Mouse (Mus musculus) cortical plate, adult 2 months (tissue): ENCODE results near the gene Card9. TPM values are rescaled to one million over a fixed set of nuclear protein-coding genes. Genes with fewer than 3 reads are reported as not detected.

ENCODE experiments used
- H3K27ac ChIP-seq: fragments of 200-500 bp; 2 replicates; pipeline ENCODE4 v1.5.1; 2012; ENCODE audit warnings: low read length, control low read depth, inconsistent platforms; ENCODE audit not compliant: insufficient read depth
- H3K4me1 ChIP-seq: fragments of 200-500 bp; 2 replicates; pipeline ENCODE4 v1.6.1; 2011; ENCODE audit warnings: low read length; ENCODE audit not compliant: control insufficient read depth, insufficient read depth
- H3K4me3 ChIP-seq: fragments of 200-500 bp; 2 replicates; pipeline ENCODE4 v1.5.1; 2011; ENCODE audit warnings: mild to moderate bottlenecking, low read length, control low read depth; ENCODE audit not compliant: insufficient read depth
- CTCF ChIP-seq: fragments of 200-500 bp; IDR thresholded peaks from 2 replicates; pipeline ENCODE4 v1.5.1; 2011; ENCODE audit warnings: mild to moderate bottlenecking, control low read depth, low read length; ENCODE audit not compliant: insufficient read depth; ENCODE audit errors: extremely low read depth
- POLR2A ChIP-seq: fragments of 200-500 bp; IDR thresholded peaks from 2 replicates; pipeline ENCODE4 v1.6.1; 2011; ENCODE audit warnings: mild to moderate bottlenecking, low read length, control low read depth; ENCODE audit not compliant: insufficient read depth; ENCODE audit errors: extremely low read depth
- polyA plus RNA-seq: library from polyadenylated mRNA; depleted of rRNA; stranded (reverse); fragments of >200 nt; gene quantifications from 2 replicates; pipeline ENCODE4 v1.2.3, GENCODE M21; 2012

Card9 gene
- polyA plus RNA-seq, 1 experiment = 5.3 TPM

GRCm38 (mm10) chr2:26319109-26319508, 41.6 kb downstream of the Card9 start:
- Histone ChIP-seq H3K27ac (no peak overlapping the region), H3K4me3 (no peak overlapping the region), H3K4me1 (peaks cover 7% of the 10 kb centered on the region)
- no peak for TF ChIP-seq POLR2A
- no peak for TF ChIP-seq CTCF

- TF ChIP-seq POLR2A (no peak), CTCF (no peak)
- Histone ChIP-seq H3K27ac (no peak overlapping the region), H3K4me1 (peaks cover 7% of the 10 kb centered on the region), H3K4me3 (no peak overlapping the region)
Measured at GRCm38 (mm10) chr2:26317991-26318672, 42.6 kb downstream of the Card9 start.

GRCm38 (mm10) chr2:26317371-26317770, 43.3 kb downstream of the Card9 start:
- Histone ChIP-seq H3K4me3 (no peak overlapping the region), H3K4me1 (peaks cover 7% of the 10 kb centered on the region), H3K27ac (no peak overlapping the region)
- TF ChIP-seq POLR2A (no peak), CTCF (no peak)

GRCm38 (mm10) chr2:26316576-26317246, 44.0 kb downstream of the Card9 start:
- TF ChIP-seq CTCF (no peak), POLR2A (no peak)
- Histone ChIP-seq H3K27ac (no peak overlapping the region), H3K4me1 (peaks cover 7% of the 10 kb centered on the region), H3K4me3 (peak overlapping the region; percentile 80)

- TF ChIP-seq CTCF = no peak
- no peak for TF ChIP-seq POLR2A
- peaks cover 7% of the 10 kb centered on the region for H3K4me1 ChIP-seq
Measured at GRCm38 (mm10) chr2:26315925-26316311, 44.8 kb downstream of the Card9 start.

GRCm38 (mm10) chr2:26315072-26315924, 45.4 kb downstream of the Card9 start, which contains the start of gene Gpsm1:
Gene Gpsm1, plus strand, starts transcription at chr2:26315515.
- H3K27ac ChIP-seq = peak within 1 kb of the TSS; percentile 48
- peak within 1 kb of the TSS; percentile 80 for H3K4me3 ChIP-seq
- TF ChIP-seq POLR2A (0 out of 2 replicates have a peak, but pooled peaks have one; percentile 49), CTCF (no peak)
- peaks cover 7% of the 10 kb centered on the region for H3K4me1 ChIP-seq

More at GRCm38 (mm10) chr2:26315925-26316311, 44.8 kb downstream of the Card9 start:
- peak overlapping the region; percentile 48 for H3K27ac ChIP-seq
- peak overlapping the region; percentile 80 for H3K4me3 ChIP-seq

GRCm38 (mm10) chr2:26314281-26315071, 46.2 kb downstream of the Card9 start:
- no peak overlapping the region; the same call in 1 of the 2 replicates for H3K4me3 ChIP-seq
- no peak overlapping the region for H3K27ac ChIP-seq
- no peak for TF ChIP-seq CTCF
- peaks cover 7% of the 10 kb centered on the region for H3K4me1 ChIP-seq

- TF ChIP-seq POLR2A (no peak), CTCF (no peak)
- Histone ChIP-seq H3K27ac (no peak overlapping the region), H3K4me1 (peaks cover 4% of the 10 kb centered on the region), H3K4me3 (no peak overlapping the region)
Measured at GRCm38 (mm10) chr2:26313394-26313793, 47.3 kb downstream of the Card9 start.

GRCm38 (mm10) chr2:26312812-26313211, 47.9 kb downstream of the Card9 start:
- H3K4me3 ChIP-seq = no peak overlapping the region
- H3K4me1 ChIP-seq = peaks cover 4% of the 10 kb centered on the region
- TF ChIP-seq CTCF = no peak
- TF ChIP-seq POLR2A = no peak
- no peak overlapping the region for H3K27ac ChIP-seq
